Mouse (Mus musculus) kidney, adult 18-20 months (tissue): ENCODE data around the gene Krtap28-13.

Experiments used
- DNase-seq: peaks from one replicate; pipeline ENCODE4 v3.0.0; 2021

The Krtap28-13 gene

GRCm38 (mm10) chr1:83096935-83097334 is 36.2 kb downstream of the Krtap28-13 start:
- no peak for DNase-seq

- DNase-seq, result no peak
Observed at GRCm38 (mm10) chr1:83099160-83099559, 38.4 kb downstream of the Krtap28-13 start.

- no peak for DNase-seq
Observed at GRCm38 (mm10) chr1:83099580-83100137, 38.9 kb downstream of the Krtap28-13 start.

GRCm38 (mm10) chr1:83101891-83102290 is 41.2 kb downstream of the Krtap28-13 start:
- no peak for DNase-seq

GRCm38 (mm10) chr1:83105464-83105863 is 44.7 kb downstream of the Krtap28-13 start:
- DNase-seq, result no peak

GRCm38 (mm10) chr1:83107410-83107978 is 46.8 kb downstream of the Krtap28-13 start:
- no peak for DNase-seq

GRCm38 (mm10) chr1:83110992-83111391 is 50.3 kb downstream of the Krtap28-13 start:
- no peak for DNase-seq
